Mouse (Mus musculus) myocyte (in vitro differentiated cells): ENCODE measurements around the gene Srpk2.

Experiments used
- E2F4 ChIP-seq: IDR thresholded peaks from one replicate; pipeline ENCODE4 v1.6.1; 2011; ENCODE audit warnings: mild to moderate bottlenecking, control low read depth, moderate library complexity; ENCODE audit not compliant: insufficient read depth
- MAX ChIP-seq: IDR thresholded peaks from one replicate; pipeline ENCODE4 v1.6.1; 2011; ENCODE audit warnings: low read depth, mild to moderate bottlenecking, control low read depth
- POLR2A ChIP-seq: IDR thresholded peaks from one replicate; pipeline ENCODE4 v1.6.1; 2011; ENCODE audit warnings: low read depth, mild to moderate bottlenecking, control low read depth, moderate library complexity; ENCODE audit not compliant: insufficient read length

DNA sequence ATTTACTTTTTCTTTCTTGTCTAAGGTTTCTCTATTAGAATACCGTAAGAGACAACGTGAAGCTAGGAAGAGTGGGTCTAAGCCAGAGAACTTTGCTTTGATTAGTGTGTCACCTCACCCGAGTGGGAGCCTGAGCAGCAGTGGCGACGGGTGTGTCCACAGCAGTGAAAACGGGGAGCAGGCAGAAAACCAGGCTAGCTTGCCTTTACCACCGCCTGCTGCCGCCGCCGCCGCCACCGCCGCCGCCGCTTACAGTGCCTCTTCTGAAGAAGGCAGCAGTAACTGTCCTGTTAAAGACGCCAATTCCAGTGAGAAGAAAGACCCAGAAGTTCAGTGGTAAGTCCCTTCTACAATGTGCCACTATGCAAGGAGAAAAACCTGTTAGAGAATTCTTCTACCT, 185.2 kb downstream of the Srpk2 start:
- no peak for TF ChIP-seq POLR2A
- TF ChIP-seq E2F4 = no peak
- TF ChIP-seq MAX = no peak
